Comparison of ENCODE assay signal across 26 mouse cellular contexts in the genomic region with DNA sequence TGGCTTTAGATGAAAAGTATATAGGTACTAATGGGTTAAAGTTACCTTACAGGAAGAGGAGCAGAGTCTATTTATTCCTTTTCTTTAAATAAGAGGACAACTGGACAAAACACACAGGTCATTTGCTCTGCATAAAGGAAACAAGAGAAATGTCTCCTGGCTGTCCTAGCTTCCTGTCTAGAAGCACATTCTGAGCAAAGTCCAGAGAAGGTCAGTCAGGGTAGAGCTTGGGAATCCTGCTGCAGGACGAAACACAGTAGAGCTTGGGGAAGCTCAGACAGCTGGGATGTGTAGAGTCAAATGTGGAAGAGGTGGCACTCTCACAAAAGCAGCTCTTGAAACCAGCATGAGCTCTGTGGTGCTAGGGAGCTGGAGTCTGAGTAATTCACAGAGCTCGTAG. TPM values are rescaled to one million over a fixed set of nuclear protein-coding genes. Genes with fewer than 3 reads are reported as not detected.
A peak's percentile ranks its signal among the peaks of the same experiment; 100 is the strongest.
DNase-seq lines count a peak whose midpoint lies in the region; ATAC-seq and TF ChIP-seq lines count a peak whose summit lies in the region.
"Had no signal": no experiment of that assay in that cellular context is flagged by ENCODE, and none has a peak within 500 bp of the region (broad histone marks: within the 10 kb centered on the region; RNA-seq: fewer than 3 reads in every experiment).

No protein-coding gene starts in this region.

- dilution Hi-C loops in CH12.LX (cut with MboI; ENCODE audit: extremely low pct_ligation_motif_present, extremely low pct_unique_long_range_greater_than_20kb, low sequenced_read_pairs), result no loop called here

- no peak for TF ChIP-seq EP300 in CH12.LX (IDR thresholded peaks at IDR 0.05; ENCODE audit: low read length)

- H3K27ac ChIP-seq in intestine, embryonic 16.5 days (ENCODE audit: low read length), result peak overlapping the region; percentile 14
- no peak overlapping the region for H3K27ac ChIP-seq in intestine, embryonic 15.5 days
- no peak overlapping the region for H3K27ac ChIP-seq in CH12.LX (ENCODE audit: insufficient read depth, low read depth)
- peak overlapping the region; percentile 84 for H3K27ac ChIP-seq in small intestine, adult 2 months (ENCODE audit: insufficient read depth, low read depth, low read length)
- H3K27ac ChIP-seq: embryonic facial prominence, embryonic 12.5 days; heart, adult 2 months; hindbrain, embryonic 13.5 days; limb, embryonic 12.5 days; midbrain, embryonic 12.5 days; neural tube, embryonic 13.5 days had no signal

- TF ChIP-seq POLR2A in CH12.LX (IDR thresholded peaks at IDR 0.05; ENCODE audit: low read depth, low read length), result no peak
- TF ChIP-seq POLR2A in small intestine, adult 2 months (IDR thresholded peaks at IDR 0.05; ENCODE audit: low read depth, low read length), result no peak

- WGBS in intestine, embryonic 16.5 days, result 52% methylated on average over 2 of the region's 2 CpGs
- WGBS in intestine, embryonic 15.5 days, result 63% methylated on average over 2 of the region's 2 CpGs
- WGBS in small intestine, adult 2 months, result 41% methylated on average over 2 of the region's 2 CpGs

- no peaks in the 10 kb centered on the region for H3K27me3 ChIP-seq in intestine, embryonic 16.5 days (replicated peaks; ENCODE audit: control insufficient read depth, insufficient read depth, low read length)
- H3K27me3 ChIP-seq in intestine, embryonic 15.5 days (replicated peaks), result no peaks in the 10 kb centered on the region
- H3K27me3 ChIP-seq in CH12.LX (replicated peaks), result no peaks in the 10 kb centered on the region
- H3K27me3 ChIP-seq in small intestine, adult 2 months (ENCODE audit: control insufficient read depth, insufficient read depth, low read length), result no peaks in the 10 kb centered on the region
- H3K27me3 ChIP-seq: embryonic facial prominence, embryonic 12.5 days; heart, embryonic 12.5 days; hindbrain, embryonic 13.5 days; limb, embryonic 12.5 days; megakaryocyte, embryonic 14.5 days; midbrain, embryonic 12.5 days; neural tube, embryonic 13.5 days had no signal

- DNase-seq in kidney, postnatal 14 days, result peak; percentile 29
- no peak for DNase-seq in kidney, postnatal 4 days
- DNase-seq in CH12.LX (ENCODE audit: extremely low read depth), result peak; percentile 20
- DNase-seq in gastrocnemius, adult 18-20 months (ENCODE audit: low spot score), result no peak
- DNase-seq: adrenal gland, adult 8-10 months; cerebellum, adult 11-12 months; cerebellum, adult 9-11 months; embryo, embryonic 11 days; heart, adult 2 months; heart, postnatal 4 days; liver, postnatal 0 days; lung, postnatal 36 days; thymus, postnatal 4 days had no signal

- no peak overlapping the region for H3K9ac ChIP-seq in intestine, embryonic 16.5 days (ENCODE audit: low read depth, low read length)
- H3K9ac ChIP-seq in intestine, embryonic 15.5 days, result no peak overlapping the region
- H3K9ac ChIP-seq in CH12.LX (ENCODE audit: insufficient read depth, low read depth), result no peak overlapping the region
- H3K9ac ChIP-seq: embryonic facial prominence, embryonic 12.5 days; heart, embryonic 12.5 days; hindbrain, embryonic 13.5 days; limb, embryonic 12.5 days; liver, postnatal 0 days; midbrain, embryonic 12.5 days; neural tube, embryonic 13.5 days had no signal

- no peak for ATAC-seq in intestine, embryonic 16.5 days
- ATAC-seq in intestine, embryonic 15.5 days, result no peak
- ATAC-seq: forebrain, embryonic 14.5 days had no signal

- in situ Hi-C loops in CH12.LX (cut with MboI; ENCODE audit: low pct_ligation_motif_present, low pct_unique_long_range_greater_than_20kb, low sequenced_read_pairs), result no loop called here

- H3K4me2 ChIP-seq in intestine, embryonic 16.5 days (ENCODE audit: low read depth, low read length), result no peak overlapping the region
- no peak overlapping the region for H3K4me2 ChIP-seq in intestine, embryonic 15.5 days (replicated peaks)
- H3K4me2 ChIP-seq in CH12.LX (ENCODE audit: insufficient read depth, low read depth, poor library complexity, severe bottlenecking), result no peak overlapping the region
- H3K4me2 ChIP-seq: embryonic facial prominence, embryonic 12.5 days; heart, embryonic 12.5 days; hindbrain, embryonic 13.5 days; limb, embryonic 12.5 days; liver, embryonic 11.5 days; midbrain, embryonic 12.5 days; neural tube, embryonic 13.5 days had no signal

- H3K9me3 ChIP-seq in intestine, embryonic 16.5 days (ENCODE audit: control insufficient read depth, low read length), result no peaks in the 10 kb centered on the region
- H3K9me3 ChIP-seq in intestine, embryonic 15.5 days, result no peaks in the 10 kb centered on the region
- no peaks in the 10 kb centered on the region for H3K9me3 ChIP-seq in CH12.LX (replicated peaks; ENCODE audit: low read length)
- H3K9me3 ChIP-seq: embryonic facial prominence, embryonic 12.5 days; G1E; heart, embryonic 12.5 days; hindbrain, embryonic 13.5 days; limb, embryonic 12.5 days; megakaryocyte, embryonic 14.5 days; midbrain, embryonic 12.5 days; neural tube, embryonic 13.5 days had no signal

- no peak overlapping the region for H3K4me3 ChIP-seq in intestine, embryonic 16.5 days (ENCODE audit: low read length)
- no peak overlapping the region for H3K4me3 ChIP-seq in intestine, embryonic 15.5 days (replicated peaks)
- no peak overlapping the region for H3K4me3 ChIP-seq in CH12.LX (replicated peaks in 1 of 3; ENCODE audit: low read depth in 2 of 3, low read length in 2 of 3, poor library complexity in 1 of 3)
- H3K4me3 ChIP-seq in small intestine, adult 2 months (ENCODE audit: low read depth, low read length), result no peak overlapping the region
- H3K4me3 ChIP-seq: embryonic facial prominence, embryonic 12.5 days; heart, adult 2 months; heart, embryonic 12.5 days; hindbrain, embryonic 13.5 days; limb, embryonic 12.5 days; megakaryocyte, embryonic 14.5 days; midbrain, embryonic 12.5 days; neural tube, embryonic 13.5 days had no signal

- no peak for TF ChIP-seq RAD21 in CH12.LX (IDR thresholded peaks at IDR 0.05; ENCODE audit: low read depth, low read length)

- TF ChIP-seq CTCF in CH12.LX (conservative IDR thresholded peaks at IDR 0.05 in 1 of 2, IDR thresholded peaks at IDR 0.05 in 1 of 2; ENCODE audit: low read depth in 2 of 2, low read length in 2 of 2), result no peak
- TF ChIP-seq CTCF in small intestine, adult 2 months (IDR thresholded peaks at IDR 0.05; ENCODE audit: extremely low read depth, insufficient read length, insufficient replicate concordance, low read depth, low read length), result no peak

- H3K4me1 ChIP-seq in intestine, embryonic 16.5 days (ENCODE audit: control insufficient read depth, insufficient read depth, low read length), result no peaks in the 10 kb centered on the region
- H3K4me1 ChIP-seq in intestine, embryonic 15.5 days (replicated peaks), result no peaks in the 10 kb centered on the region
- H3K4me1 ChIP-seq in CH12.LX (ENCODE audit: control insufficient read depth in 1 of 2, insufficient read depth in 2 of 2), result peaks cover 0 to 20% of the 10 kb centered on the region in 2 experiments; a peak in 2 of 4 replicates
- peaks cover 9% of the 10 kb centered on the region; the same call in 1 of the 2 replicates for H3K4me1 ChIP-seq in small intestine, adult 2 months (ENCODE audit: control insufficient read depth, insufficient read depth, insufficient read length, low read length)
- H3K4me1 ChIP-seq: embryonic facial prominence, embryonic 12.5 days; heart, embryonic 12.5 days; hindbrain, embryonic 13.5 days; limb, embryonic 12.5 days; megakaryocyte, embryonic 14.5 days; midbrain, embryonic 12.5 days; neural tube, embryonic 13.5 days had no signal

- no peaks in the 10 kb centered on the region for H3K79me2 ChIP-seq in CH12.LX (replicated peaks; ENCODE audit: control insufficient read depth, extremely low read depth, insufficient read depth, poor library complexity, severe bottlenecking)

- peaks cover 7% of the 10 kb centered on the region; the same call in 1 of the 2 replicates for H3K36me3 ChIP-seq in intestine, embryonic 16.5 days (ENCODE audit: control insufficient read depth, insufficient read depth, low read length)
- H3K36me3 ChIP-seq in intestine, embryonic 15.5 days, result peaks cover 32% of the 10 kb centered on the region
- H3K36me3 ChIP-seq in CH12.LX (replicated peaks in 1 of 2; ENCODE audit: control insufficient read depth in 1 of 2, insufficient read depth in 1 of 2, low read length in 1 of 2), result peaks cover 23 to 75% of the 10 kb centered on the region in 2 experiments
- peaks cover 46% of the 10 kb centered on the region for H3K36me3 ChIP-seq in small intestine, adult 2 months (ENCODE audit: control insufficient read depth, insufficient read depth, low read length)

TF ChIP-seq in CH12.LX, 34 proteins besides CTCF, POLR2A, EP300 and RAD21:
- 0 out of 2 replicates have a peak, but pooled peaks have one; percentile 15 for TF ChIP-seq IRF4 (IDR thresholded peaks at IDR 0.05; ENCODE audit: low read depth, low read length)
- TF ChIP-seq NELFE (IDR thresholded peaks at IDR 0.05; ENCODE audit: low read depth, low read length), result no peak

RNA-seq across cellular contexts. Expression of a gene that starts 51.9 kb away (rescaled TPM):
- polyA plus RNA-seq in intestine, embryonic 16.5 days (2015; fragmentation: Nextera tagmentation; extraction: Ambion mirVana), result 55.9 and 71.0 TPM in 2 replicates
- polyA plus RNA-seq in intestine, embryonic 15.5 days (2015; fragmentation: Nextera tagmentation; extraction: Ambion mirVana), result 56.6 and 63.9 TPM in 2 replicates
- 24.4 and 34.0 TPM in 2 replicates for total RNA-seq in CH12.LX (2012; rRNA removed)
- total RNA-seq in CH12.LX (2014; rRNA removed), result 50.4 and 61.4 TPM in 2 replicates
- polyA plus RNA-seq in CH12.LX (2012; ENCODE audit: insufficient read length, low read depth), result 44.0 and 45.2 TPM in 2 replicates
- 28.3 and 44.3 TPM in 2 replicates for polyA plus RNA-seq in small intestine, adult 2 months (2012; rRNA removed)
- 10 to 100 TPM; 29.9 to 33.5 TPM for total RNA-seq in gastrocnemius, adult 18-20 months (2021)

Comparison
In these comparisons a context has a peak if more than half of its experiments do, and no peak if none do; other contexts are left out.
1. H3K27ac ChIP-seq: peak in intestine, embryonic 16.5 days (single experiment) and small intestine, adult 2 months (single experiment); none in intestine, embryonic 15.5 days (single experiment) and CH12.LX (single experiment).
2. DNase-seq: peak in kidney, postnatal 14 days (single experiment) and CH12.LX (single experiment); none in kidney, postnatal 4 days (0 of 2) and gastrocnemius, adult 18-20 months (single experiment).